Mouse (Mus musculus): ENCODE measurements around the gene Vav2.

Gene Vav2

DNA sequence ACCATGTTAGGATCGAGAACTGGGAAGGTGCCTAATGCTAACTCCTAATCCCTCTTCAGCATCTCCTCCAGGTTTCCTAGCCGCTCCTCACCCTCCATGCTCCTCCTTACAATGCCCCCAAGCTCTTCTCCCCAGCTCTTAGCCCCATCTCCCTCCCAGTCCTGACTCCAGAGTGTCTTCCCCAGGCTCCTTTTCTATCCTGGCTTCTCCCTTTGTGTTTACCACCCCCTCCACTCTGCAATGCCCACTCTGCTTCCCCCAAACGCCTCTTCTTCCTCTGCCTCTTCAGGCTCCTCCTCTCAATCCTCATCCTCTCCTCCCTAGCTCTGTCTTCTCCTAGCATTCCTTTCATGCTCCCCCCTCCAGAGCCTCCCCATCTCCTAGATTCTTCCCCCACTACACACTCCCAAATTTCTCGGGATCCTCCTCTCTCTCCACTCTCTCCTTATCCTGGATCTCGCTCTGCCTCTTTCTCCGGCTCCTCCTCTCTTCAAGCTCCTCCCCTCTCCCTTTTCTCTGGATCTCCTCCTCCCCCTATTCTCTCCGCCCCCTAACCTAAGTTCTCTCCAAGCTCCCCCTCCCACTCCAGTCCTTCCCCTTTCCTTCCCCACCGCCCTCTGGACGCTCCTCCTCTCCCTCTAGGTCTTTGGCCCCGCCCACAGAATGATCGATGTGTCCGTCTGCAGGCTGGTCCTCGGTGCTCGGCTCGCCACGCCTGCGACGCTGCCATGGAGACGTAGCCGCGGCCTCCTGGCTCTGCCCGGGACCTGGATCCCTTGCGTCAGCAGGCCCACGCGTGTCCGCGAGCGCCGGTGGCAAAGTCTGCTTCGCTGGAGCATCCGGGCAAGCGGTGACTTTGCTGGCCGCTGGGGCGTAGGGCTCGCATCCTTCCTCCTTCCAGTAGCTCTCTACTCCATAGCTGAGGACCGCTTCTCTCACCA is 15.2 kb upstream of the Vav2 start, which contains the start of gene Brd3os:
Gene Brd3os (plus strand): TSS at position 558 of the 941 bp plus-strand sequence.
- DNase-seq (ENCODE audit: extremely low spot score, low spot score): peak; percentile 98

DNA sequence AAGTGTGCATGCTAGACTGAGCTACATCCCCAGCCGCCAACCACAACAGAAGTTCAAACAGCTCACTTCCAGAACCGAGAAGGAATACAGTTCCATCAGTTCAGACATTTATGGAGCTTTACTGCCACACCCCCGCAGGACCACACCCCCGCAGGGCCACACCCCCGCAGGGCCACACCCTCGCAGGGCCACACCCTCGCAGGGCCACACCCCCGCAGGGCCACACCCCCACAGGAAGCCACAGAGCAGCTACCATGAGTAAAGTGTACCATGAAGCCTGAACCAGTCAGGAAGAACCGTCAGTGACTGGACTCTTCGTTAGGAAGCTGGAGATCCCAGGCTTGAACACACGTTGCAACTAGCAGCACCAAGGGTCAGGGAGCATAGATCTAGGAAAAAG is 11.4 kb upstream of the Vav2 start:
- no peak for DNase-seq (ENCODE audit: extremely low spot score, low spot score)

DNA sequence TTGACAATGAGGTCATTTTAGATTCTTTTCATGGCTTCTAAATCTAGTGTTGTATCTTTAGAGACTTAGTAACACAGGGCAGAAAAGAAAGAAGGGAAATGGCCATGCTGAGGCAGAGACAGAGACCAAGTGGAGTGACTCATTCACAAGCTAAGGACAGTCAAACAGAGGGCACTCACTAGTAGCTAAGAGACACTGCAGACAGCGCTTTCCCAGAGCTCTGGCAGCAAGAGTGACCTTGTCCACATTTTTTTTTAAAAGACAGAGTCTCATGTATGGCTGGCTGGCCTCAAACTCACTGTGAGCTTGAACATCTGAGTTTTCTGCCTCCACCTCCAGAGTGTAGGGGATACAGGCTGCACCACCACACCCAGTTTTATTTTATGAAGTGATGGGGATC is 11.0 kb upstream of the Vav2 start:
- DNase-seq (ENCODE audit: extremely low spot score, low spot score): no peak

DNA sequence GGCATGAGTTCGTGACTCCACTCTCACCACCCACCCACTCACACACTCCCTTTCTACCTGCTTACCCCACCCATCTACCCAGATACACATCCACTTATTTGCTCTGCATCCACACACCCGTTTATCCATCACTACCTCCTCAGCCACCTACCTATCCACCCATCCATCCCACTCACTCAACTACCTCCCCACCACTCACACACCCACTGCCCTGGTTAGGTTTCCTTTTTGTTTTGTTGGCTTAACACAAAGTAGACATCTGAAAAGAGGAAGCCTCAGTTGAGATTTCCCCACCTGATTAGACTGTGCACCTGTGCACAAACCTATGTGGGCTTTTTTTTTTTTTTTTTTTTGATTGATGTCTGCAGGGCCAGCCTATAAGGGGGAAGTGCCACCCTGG is 5.8 kb upstream of the Vav2 start:
- DNase-seq (ENCODE audit: extremely low spot score, low spot score): no peak

DNA sequence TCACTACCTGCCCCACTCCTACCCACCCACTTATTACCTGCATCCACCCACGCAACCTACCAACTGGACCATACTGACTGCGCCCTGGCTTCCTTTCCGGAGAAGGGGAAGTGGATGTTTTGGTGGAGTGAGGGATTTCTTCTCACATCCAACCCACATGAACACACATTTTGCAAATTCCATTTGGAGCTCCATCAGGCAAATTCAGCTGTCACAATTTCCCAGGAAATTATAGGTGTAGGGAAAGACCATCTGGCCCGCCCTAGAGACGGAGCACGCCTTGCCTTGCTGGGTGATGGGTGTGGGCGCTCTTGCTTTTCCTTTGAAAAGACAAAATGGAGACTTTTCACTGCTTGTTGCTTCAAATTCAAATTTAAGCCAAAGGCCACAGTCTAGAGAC is 3.8 kb upstream of the Vav2 start:
- no peak for DNase-seq (ENCODE audit: extremely low spot score, low spot score)

GRCm38 (mm10) chr2:27428071-27428470 is 1.2 kb upstream of the Vav2 start:
- peak; percentile 93 for DNase-seq (ENCODE audit: extremely low spot score, low spot score)

GRCm38 (mm10) chr2:27426406-27426854 is 403 bp downstream of the Vav2 start:
- no peak for DNase-seq (ENCODE audit: extremely low spot score, low spot score)

- DNase-seq (ENCODE audit: extremely low spot score, low spot score): peak; percentile 70
These were observed 955 bp downstream of the Vav2 start for GRCm38 (mm10) chr2:27425751-27426405.

DNA sequence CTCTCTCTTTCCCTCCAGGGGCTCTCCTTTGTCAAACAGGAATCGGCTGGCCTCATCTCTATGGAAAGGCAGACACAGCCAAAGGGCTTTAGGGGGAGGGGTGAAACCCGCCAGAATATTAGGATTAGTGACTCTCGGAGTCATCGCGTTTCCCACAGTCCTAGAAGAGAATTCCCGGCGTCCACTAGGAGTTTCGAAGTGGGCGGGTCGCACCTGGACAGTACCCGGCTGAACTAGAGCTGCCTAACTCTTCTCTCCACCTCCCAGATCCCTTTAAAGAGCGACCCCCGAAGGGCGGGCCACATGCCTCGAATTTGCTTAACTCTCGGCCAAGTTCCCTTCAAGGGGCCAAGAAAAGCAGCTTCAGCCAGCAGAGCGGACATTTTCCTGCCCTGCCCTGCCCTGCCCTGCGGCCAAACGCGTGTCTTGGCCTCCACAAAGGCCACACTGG is 1.6 kb downstream of the Vav2 start:
- peak; percentile 73 for DNase-seq (ENCODE audit: extremely low spot score, low spot score)

- no peak for DNase-seq (ENCODE audit: extremely low spot score, low spot score)
These were observed 3.2 kb downstream of the Vav2 start for GRCm38 (mm10) chr2:27423596-27423995.

GRCm38 (mm10) chr2:27421293-27422068 is 5.4 kb downstream of the Vav2 start:
- no peak for DNase-seq (ENCODE audit: extremely low spot score, low spot score)

- no peak for DNase-seq (ENCODE audit: extremely low spot score, low spot score)
These were observed 8.2 kb downstream of the Vav2 start for GRCm38 (mm10) chr2:27418577-27419070.

GRCm38 (mm10) chr2:27417648-27418153 is 9.1 kb downstream of the Vav2 start:
- no peak for DNase-seq (ENCODE audit: extremely low spot score, low spot score)

DNA sequence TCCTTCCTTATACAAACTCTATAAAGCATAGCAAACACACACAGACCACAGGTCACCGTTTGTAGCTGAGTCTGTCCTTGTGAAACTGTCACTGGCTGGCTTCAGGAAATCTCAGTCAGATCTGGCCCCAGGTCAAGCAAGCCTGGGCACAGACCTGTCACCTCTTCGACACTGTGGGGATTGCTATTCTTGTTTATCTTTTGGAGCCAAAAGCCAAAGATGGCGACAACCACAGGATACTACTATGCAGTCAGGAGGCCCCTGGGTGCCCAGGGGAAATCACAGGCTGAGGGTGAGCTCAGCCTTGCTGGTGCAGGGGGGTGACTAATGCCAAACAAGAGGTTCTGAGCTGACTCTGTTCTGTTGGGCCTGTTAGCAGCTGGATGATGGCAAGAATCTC is 10.4 kb downstream of the Vav2 start:
- DNase-seq (ENCODE audit: extremely low spot score, low spot score): no peak

GRCm38 (mm10) chr2:27415060-27415783 is 11.6 kb downstream of the Vav2 start:
- no peak for DNase-seq (ENCODE audit: extremely low spot score, low spot score)

DNA sequence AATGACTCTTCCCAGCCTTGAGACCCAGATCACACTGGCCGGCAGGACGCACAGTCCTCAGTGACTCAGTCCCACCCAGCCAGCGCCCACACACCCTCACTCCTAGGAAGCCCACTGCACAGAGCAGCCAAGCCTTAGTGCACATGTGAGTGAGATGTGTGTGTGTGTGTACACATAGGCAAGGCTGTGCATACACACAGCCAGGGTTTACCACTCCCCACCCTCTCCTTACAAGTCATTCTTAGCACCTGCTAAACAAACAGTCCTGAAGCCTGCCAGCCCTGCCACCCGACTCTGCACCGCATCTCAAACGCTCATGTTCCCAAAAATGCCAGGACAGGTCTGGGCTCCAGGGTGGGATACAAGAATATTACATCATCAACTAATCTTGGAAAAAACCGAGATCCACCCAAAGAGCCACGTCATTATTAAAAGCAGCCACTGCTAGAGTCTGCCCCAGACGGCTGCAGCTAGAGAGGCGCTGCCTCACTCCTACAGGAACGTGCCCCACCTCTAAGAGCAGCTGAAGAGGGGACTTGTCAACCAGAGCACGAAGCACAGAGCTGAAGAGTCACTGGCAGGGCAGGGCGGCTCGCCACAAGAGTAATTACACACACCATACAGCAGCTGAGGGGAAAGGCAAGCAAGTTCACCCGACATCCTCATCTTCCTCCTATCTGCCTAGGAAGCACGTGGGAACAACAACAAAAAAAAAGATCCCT is 12.7 kb downstream of the Vav2 start:
- no peak for DNase-seq (ENCODE audit: extremely low spot score, low spot score)

DNA sequence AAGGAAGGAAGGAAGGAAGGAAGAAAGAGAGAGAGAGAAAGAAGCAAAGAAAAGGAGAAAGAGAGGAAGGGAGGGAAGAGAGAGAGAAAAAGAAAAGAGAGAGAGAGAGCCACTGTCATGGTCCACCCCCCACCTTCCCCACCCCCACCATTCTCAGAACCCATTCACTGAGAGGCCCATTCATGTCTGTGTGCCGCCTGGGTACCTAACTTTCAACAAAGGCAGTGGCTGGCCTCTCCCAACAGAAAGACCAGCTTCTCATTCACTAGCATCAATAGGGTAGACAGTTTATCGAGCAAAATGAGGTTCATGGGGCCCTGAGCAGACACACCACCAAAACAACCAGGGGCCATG is 13.3 kb downstream of the Vav2 start:
- DNase-seq (ENCODE audit: extremely low spot score, low spot score): no peak

DNA sequence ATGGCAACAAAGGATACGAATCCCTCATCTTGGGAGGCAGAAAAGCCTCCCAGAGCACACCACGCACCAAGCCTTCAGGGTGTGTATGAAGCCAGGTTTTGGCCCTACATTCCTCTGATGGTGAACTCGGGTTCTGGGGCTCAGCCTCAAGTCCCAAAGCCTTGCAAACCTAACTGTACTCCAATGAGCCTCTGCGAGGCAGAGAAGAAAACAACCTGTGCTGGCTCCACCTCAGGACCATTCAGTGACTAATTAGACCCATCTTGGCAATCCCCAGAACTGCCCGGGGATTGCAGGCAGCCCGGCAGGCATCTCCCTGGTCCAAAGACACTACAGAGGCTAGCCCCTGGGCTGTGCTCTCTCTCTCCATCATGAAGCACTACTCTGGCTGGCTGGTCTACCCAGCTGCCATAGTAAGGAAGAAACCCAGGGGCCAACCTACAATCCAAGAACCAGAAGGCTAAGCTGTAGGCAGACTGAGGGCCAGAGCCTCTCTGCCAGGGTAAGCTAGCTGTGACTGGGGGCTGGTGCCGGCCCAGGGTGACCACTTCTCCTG is 14.5 kb downstream of the Vav2 start:
- DNase-seq (ENCODE audit: extremely low spot score, low spot score): no peak

DNA sequence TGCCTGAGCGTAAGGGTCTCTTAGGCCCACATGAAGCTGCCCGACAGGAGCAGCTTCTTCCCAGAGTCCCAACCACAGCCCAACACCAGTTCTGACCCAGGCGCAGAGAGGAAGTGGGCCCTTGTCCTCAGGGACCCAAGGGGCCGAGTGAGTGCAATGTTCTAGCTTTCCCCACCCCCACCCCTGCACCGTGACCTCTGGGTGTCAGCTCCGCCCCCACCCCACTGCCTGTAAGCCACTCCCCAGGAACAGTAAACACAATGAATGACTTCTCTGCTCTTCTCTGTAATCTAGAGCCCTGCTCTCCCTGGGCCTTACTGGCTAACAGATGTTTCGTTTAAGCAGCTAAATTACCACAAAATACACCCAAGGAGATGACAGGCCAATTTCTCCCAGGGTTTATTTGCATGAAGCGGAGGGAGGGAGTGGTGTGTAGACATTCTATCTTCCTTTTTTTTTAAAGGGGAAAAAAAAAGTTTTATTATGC is 15.1 kb downstream of the Vav2 start:
- peak; percentile 57 for DNase-seq (ENCODE audit: extremely low spot score, low spot score)

Data from neural tube, embryonic 10.5 days (tissue).